Mouse (Mus musculus) intestine, postnatal 0 days (tissue): ENCODE measurements around the gene Fto. TPM values are rescaled to one million over a fixed set of nuclear protein-coding genes. Genes with fewer than 3 reads are reported as not detected.

Experiments
- ATAC-seq: fragments of 200-750 bp; cut with Nextera tagmentation; 2 replicates; pipeline ENCODE4 v1.8.0; 2017; ENCODE audit warnings: mild to moderate bottlenecking, moderate TSS enrichment, moderate library complexity
- H3K27ac ChIP-seq: fragments of 300-500 bp; sonication (generic); 2 replicates; pipeline ENCODE4 v1.5.1; 2014; ENCODE audit warnings: mild to moderate bottlenecking, low read depth, low read length, moderate library complexity
- H3K27me3 ChIP-seq: fragments of 300-500 bp; sonication (generic); replicated peaks from 2 replicates; pipeline ENCODE4 v1.6.1; 2014; ENCODE audit warnings: low read length, mixed read lengths; ENCODE audit not compliant: control insufficient read depth, insufficient read depth
- H3K36me3 ChIP-seq: fragments of 300-500 bp; sonication (generic); 2 replicates; pipeline ENCODE4 v1.6.1; 2014; ENCODE audit warnings: mild to moderate bottlenecking, moderate library complexity; ENCODE audit not compliant: control insufficient read depth, insufficient read depth
- H3K4me1 ChIP-seq: fragments of 300-500 bp; sonication (generic); replicated peaks from 2 replicates; pipeline ENCODE4 v1.6.1; 2014; ENCODE audit warnings: antibody characterized with exemption, low read length, mixed read lengths; ENCODE audit not compliant: control insufficient read depth, insufficient read depth
- H3K4me2 ChIP-seq: fragments of 300-500 bp; sonication (generic); replicated peaks from 2 replicates; pipeline ENCODE4 v1.6.1; 2014; ENCODE audit warnings: low read depth, mild to moderate bottlenecking, moderate library complexity
- H3K4me3 ChIP-seq: fragments of 300-500 bp; sonication (generic); 2 replicates; pipeline ENCODE4 v1.5.1; 2014; ENCODE audit warnings: low read depth, low read length
- H3K9ac ChIP-seq: fragments of 300-500 bp; sonication (generic); 2 replicates; pipeline ENCODE4 v1.6.1; 2014; ENCODE audit warnings: mild to moderate bottlenecking, low read depth, low read length
- H3K9me3 ChIP-seq: fragments of 300-500 bp; sonication (generic); 2 replicates; pipeline ENCODE4 v1.6.1; 2016; ENCODE audit warnings: mixed run types; ENCODE audit not compliant: control insufficient read depth
- CTCF ChIP-seq: sonication (generic); IDR thresholded peaks from 2 replicates; pipeline ENCODE4 v1.5.1; 2016; ENCODE audit warnings: low read depth, mild to moderate bottlenecking, control low read depth, antibody characterized with exemption, moderate library complexity
- WGBS: fragments of 180-500 bp; shearing (Covaris S2); extraction: QIAGEN DNeasy Blood & Tissue Kit; methylation state at CpG from one replicate; pipeline ENCODE4 v1.1.7; 2014; 5-methylcytosine and 5-hydroxymethylcytosine counted together
- polyA plus RNA-seq: library from polyadenylated mRNA; unstranded; fragments of >200 nt; fragmentation: Nextera tagmentation; extraction: Ambion mirVana; gene quantifications from 2 replicates; pipeline ENCODE4 v1.2.1, GENCODE M21; 2015

Fto gene
- polyA plus RNA-seq, 1 experiment from 2014 or later: 21.7 TPM

DNA sequence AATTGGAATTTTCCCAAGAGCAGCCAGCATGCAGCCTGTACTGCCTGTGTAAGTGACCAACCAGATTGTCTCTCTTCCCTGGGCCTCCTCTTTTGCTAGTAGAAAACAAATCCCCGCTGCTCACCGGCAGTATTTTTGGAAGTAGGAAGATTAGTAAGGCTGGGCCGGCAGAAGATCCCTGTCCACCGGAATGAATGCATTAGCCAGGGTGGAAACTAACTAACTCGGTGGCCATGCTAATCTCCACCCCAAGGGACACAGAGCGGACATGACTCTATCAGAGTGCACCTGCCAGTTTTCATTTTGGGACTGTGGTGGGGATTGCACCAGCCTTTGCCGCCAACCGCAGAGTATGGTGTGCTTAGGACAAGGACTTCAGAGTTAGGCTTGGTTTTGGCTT, 319.1 kb downstream of the Fto start:
- Histone ChIP-seq H3K4me2 (no peak overlapping the region), H3K27ac (no peak overlapping the region), H3K4me3 (no peak overlapping the region), H3K36me3 (0 out of 2 replicates have a peak, but pooled peaks cover 7% of the 10 kb centered on the region), H3K27me3 (no peaks in the 10 kb centered on the region), H3K4me1 (no peaks in the 10 kb centered on the region), H3K9me3 (no peaks in the 10 kb centered on the region), H3K9ac (no peak overlapping the region)
- no peak for ATAC-seq
- no peak for TF ChIP-seq CTCF
- WGBS: 92% methylated on average over 8 of the region's 8 CpGs

DNA sequence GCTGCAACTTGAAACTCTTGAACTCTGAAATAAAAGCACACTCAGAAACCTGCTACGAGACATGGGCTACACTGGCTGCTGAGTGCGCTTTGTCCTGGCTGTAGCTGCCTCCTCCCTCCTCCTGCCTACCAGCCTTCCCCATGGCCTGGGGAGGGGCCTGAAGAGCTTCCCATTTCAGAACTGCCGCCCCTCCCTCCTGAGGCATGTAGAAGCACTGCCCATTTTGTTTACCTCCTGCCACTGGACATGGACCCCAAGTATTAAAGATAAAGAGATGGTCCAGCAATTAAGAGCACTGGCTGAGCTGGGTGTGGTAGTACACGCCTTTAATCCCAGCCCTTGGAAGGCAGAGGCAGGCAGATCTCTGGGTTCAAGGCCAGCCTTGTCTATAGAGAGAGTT, 322.1 kb downstream of the Fto start:
- ATAC-seq: no peak
- no peaks in the 10 kb centered on the region for H3K4me1 ChIP-seq
- H3K36me3 ChIP-seq: 0 out of 2 replicates have a peak, but pooled peaks cover 7% of the 10 kb centered on the region
- H3K27me3 ChIP-seq: no peaks in the 10 kb centered on the region
- no peak overlapping the region for H3K4me3 ChIP-seq
- 93% methylated on average over 4 of the region's 4 CpGs for WGBS
- no peak overlapping the region for H3K27ac ChIP-seq
- no peak for TF ChIP-seq CTCF
- no peak overlapping the region for H3K9ac ChIP-seq
- no peaks in the 10 kb centered on the region for H3K9me3 ChIP-seq
- H3K4me2 ChIP-seq: no peak overlapping the region

DNA sequence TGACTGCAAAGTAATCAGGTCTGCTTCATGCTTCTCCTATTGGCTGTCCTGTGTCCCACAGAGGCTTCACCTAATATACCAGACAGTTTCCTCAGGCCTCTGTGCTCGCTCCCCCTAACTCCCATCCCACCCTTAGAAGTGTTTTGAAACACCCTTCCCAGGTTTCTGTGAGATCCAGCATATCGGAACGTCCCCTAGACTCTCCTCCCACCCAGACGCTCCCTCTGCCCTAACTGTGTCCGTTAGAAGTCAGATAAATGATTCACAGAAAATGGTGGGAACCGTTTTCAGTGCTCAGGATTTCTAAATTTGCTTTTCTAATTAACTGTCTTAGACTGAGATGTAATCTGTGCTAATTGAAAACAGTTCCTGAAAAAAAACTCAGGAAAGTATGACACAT, 323.6 kb downstream of the Fto start:
- Histone ChIP-seq H3K4me2 (no peak overlapping the region), H3K4me1 (no peaks in the 10 kb centered on the region), H3K36me3 (0 out of 2 replicates have a peak, but pooled peaks cover 7% of the 10 kb centered on the region), H3K27me3 (no peaks in the 10 kb centered on the region), H3K9me3 (no peaks in the 10 kb centered on the region), H3K4me3 (no peak overlapping the region), H3K9ac (no peak overlapping the region), H3K27ac (no peak overlapping the region)
- ATAC-seq: no peak
- WGBS: 82% methylated on average over 6 of the region's 6 CpGs
- no peak for TF ChIP-seq CTCF

DNA sequence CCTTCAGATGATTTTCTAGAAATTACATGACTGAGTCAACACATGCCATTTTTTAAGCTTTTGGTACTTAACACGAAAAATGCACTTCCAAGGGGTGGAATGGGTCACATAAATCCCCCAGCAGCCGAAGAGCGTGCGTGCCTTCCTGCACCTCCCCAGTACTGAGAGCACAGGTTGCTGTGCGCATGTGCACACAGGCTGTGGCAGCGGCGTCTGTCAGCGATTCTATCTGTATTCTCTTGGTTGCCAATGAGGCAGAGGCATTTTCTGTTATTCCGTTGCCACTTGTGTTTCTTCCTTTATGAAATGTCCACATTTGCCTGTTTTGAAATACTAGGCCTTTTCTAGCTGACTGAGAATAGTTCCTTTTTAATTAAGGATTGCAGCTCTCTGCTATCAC, 324.4 kb downstream of the Fto start:
- WGBS: 91% methylated on average over 9 of the region's 9 CpGs
- Histone ChIP-seq H3K27me3 (no peaks in the 10 kb centered on the region), H3K4me2 (no peak overlapping the region), H3K9me3 (no peaks in the 10 kb centered on the region), H3K4me1 (no peaks in the 10 kb centered on the region), H3K36me3 (0 out of 2 replicates have a peak, but pooled peaks cover 7% of the 10 kb centered on the region), H3K27ac (no peak overlapping the region), H3K9ac (no peak overlapping the region), H3K4me3 (no peak overlapping the region)
- no peak for TF ChIP-seq CTCF
- no peak for ATAC-seq

DNA sequence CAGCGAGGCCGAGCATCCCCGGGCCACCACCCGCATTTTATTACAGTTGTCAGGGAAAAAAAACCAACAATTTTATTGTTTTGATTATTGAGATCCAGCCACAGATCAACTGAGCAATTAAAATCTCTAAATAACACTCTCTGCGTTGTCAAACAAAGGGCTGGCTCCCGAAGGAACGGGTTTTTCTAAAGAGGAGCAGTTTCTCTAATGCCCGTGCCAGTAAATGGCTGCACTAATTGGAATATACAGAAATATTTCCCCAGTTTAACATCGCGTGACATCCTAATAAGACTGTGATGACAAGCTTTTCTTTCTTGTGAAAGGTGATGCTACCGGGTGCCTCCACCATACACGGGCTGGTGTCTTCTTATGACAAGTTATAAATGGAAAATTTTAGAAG, 324.9 kb downstream of the Fto start:
- no peak overlapping the region for H3K27ac ChIP-seq
- H3K27me3 ChIP-seq: no peaks in the 10 kb centered on the region
- no peak for TF ChIP-seq CTCF
- no peak overlapping the region for H3K4me3 ChIP-seq
- WGBS: 80% methylated on average over 12 of the region's 12 CpGs
- no peaks in the 10 kb centered on the region for H3K4me1 ChIP-seq
- no peak overlapping the region for H3K4me2 ChIP-seq
- no peak for ATAC-seq
- H3K9me3 ChIP-seq: no peaks in the 10 kb centered on the region
- H3K36me3 ChIP-seq: 0 out of 2 replicates have a peak, but pooled peaks cover 7% of the 10 kb centered on the region
- no peak overlapping the region for H3K9ac ChIP-seq

DNA sequence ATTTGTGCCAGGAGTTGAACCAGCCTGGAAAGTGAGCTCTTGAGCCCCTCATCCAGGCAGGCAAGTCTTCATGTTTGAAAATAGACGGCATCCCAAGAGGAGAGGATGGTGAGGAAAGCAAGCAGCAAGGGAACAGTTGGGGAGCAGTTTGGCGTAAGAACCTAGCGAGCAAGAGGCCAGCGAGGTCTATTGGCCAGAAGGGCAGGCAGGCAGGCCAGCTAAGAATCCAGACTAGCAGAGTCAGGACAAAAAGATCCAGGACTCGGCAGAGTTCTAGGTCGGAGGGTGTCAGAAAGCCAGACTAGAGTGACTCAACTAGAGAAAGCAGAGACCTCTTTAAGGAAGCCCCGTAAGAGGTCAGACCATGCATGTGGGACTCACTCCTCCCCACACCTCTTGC, 327.1 kb downstream of the Fto start:
- H3K27me3 ChIP-seq: no peaks in the 10 kb centered on the region
- no peak overlapping the region for H3K4me2 ChIP-seq
- H3K4me1 ChIP-seq: no peaks in the 10 kb centered on the region
- no peak overlapping the region for H3K4me3 ChIP-seq
- no peaks in the 10 kb centered on the region for H3K36me3 ChIP-seq
- no peaks in the 10 kb centered on the region for H3K9me3 ChIP-seq
- H3K27ac ChIP-seq: no peak overlapping the region
- no peak overlapping the region for H3K9ac ChIP-seq
- TF ChIP-seq CTCF: no peak
- no peak for ATAC-seq
- WGBS: 87% methylated on average over 7 of the region's 7 CpGs

DNA sequence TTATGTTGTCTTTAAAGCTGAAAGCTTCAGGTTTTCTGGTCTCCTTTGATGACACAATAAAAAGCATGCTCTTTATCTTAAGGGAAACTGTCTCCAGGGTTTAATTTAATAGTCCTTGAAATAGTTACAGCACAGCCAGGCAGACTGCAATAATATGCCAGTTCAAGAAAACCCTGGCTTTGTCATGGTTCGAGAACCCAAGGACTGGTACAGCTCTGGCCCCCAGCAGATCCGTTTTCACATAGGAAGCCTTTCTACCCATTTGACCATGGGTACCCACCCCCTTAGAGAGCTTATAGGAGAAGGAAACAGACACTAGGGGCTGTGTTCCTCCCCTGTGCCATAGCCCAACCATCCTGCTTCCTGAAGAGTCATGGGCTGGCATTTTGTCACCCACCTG, 332.2 kb downstream of the Fto start:
- no peak for ATAC-seq
- 77% methylated on average over 2 of the region's 2 CpGs for WGBS
- no peaks in the 10 kb centered on the region for H3K4me1 ChIP-seq

More for the DNA sequence above, 332.2 kb downstream of the Fto start:
- Histone ChIP-seq H3K4me3 (no peak overlapping the region), H3K27me3 (no peaks in the 10 kb centered on the region), H3K27ac (no peak overlapping the region), H3K4me2 (no peak overlapping the region), H3K9ac (no peak overlapping the region), H3K9me3 (no peaks in the 10 kb centered on the region), H3K36me3 (no peaks in the 10 kb centered on the region)
- no peak for TF ChIP-seq CTCF
